In genomic region chr17:28854377-28854776, GRCm38 (mm10) we compare ENCODE assay signal across 29 mouse cellular contexts. TPM values are rescaled to one million over a fixed set of nuclear protein-coding genes. Genes with fewer than 3 reads are reported as not detected.
DNase-seq lines count a peak whose midpoint lies in the region; ATAC-seq lines count a peak whose summit lies in the region.
"Had no signal": no experiment of that assay in that cellular context is flagged by ENCODE, and none has a peak within 500 bp of the region (broad histone marks: within the 10 kb centered on the region; RNA-seq: fewer than 3 reads in every experiment).

No protein-coding gene starts in this region.

- peak; percentile 53 for ATAC-seq in granulocyte monocyte progenitor cell, adult 5-6 weeks (replicated peaks; ENCODE audit: poor library complexity, severe bottlenecking)
- peak; percentile 54 for ATAC-seq in megakaryocyte progenitor cell, adult 5-6 weeks (replicated peaks; ENCODE audit: poor library complexity)
- no peak for ATAC-seq in forebrain, embryonic 12.5 days (ENCODE audit: low FRiP score)
- no peak for ATAC-seq in cerebellum, adult (ENCODE audit: insufficient number of reproducible peaks, low FRiP score, low TSS enrichment)
- ATAC-seq: activated CD4-positive, CD25-positive, alpha-beta regulatory T cell, adult 4 months; CD4-positive, CD25-positive, alpha-beta regulatory T cell, adult 4 months; forebrain, embryonic 13.5 days; forebrain, embryonic 15.5 days; forebrain, postnatal 0 days; Patski had no signal

- no peaks in the 10 kb centered on the region; the same call in 1 of the 2 replicates for H3K4me1 ChIP-seq in forebrain, embryonic 12.5 days
- H3K4me1 ChIP-seq: forebrain, embryonic 13.5 days; forebrain, embryonic 15.5 days had no signal

- DNase-seq in 416B (ENCODE audit: low read depth), result peak; percentile 71
- DNase-seq: adrenal gland, adult 8-10 months; adrenal gland, postnatal 36 days; B cell, adult 2 months; cerebellum, adult 11 months; cerebellum, adult 18-20 months; cerebellum, adult 8-10 months; cerebellum, adult 9-11 months; cerebellum, postnatal 14 days; cerebellum, postnatal 36 days; embryo, embryonic 11 days; forebrain, postnatal 0 days had no signal

- H3K27me3 ChIP-seq in forebrain, embryonic 12.5 days, result no peaks in the 10 kb centered on the region
- H3K27me3 ChIP-seq: CH12.LX; embryonic facial prominence, embryonic 13.5 days; embryonic facial prominence, embryonic 15.5 days; forebrain, embryonic 13.5 days; forebrain, embryonic 15.5 days; Patski had no signal

- H3K27ac ChIP-seq in forebrain, embryonic 12.5 days, result no peak overlapping the region
- H3K27ac ChIP-seq: embryonic facial prominence, embryonic 13.5 days; embryonic facial prominence, embryonic 15.5 days; forebrain, embryonic 10.5 days; forebrain, embryonic 13.5 days; forebrain, embryonic 15.5 days had no signal

- peaks cover 7% of the 10 kb centered on the region; the same call in 1 of the 2 replicates for H3K9me3 ChIP-seq in forebrain, embryonic 12.5 days
- H3K9me3 ChIP-seq: embryonic facial prominence, embryonic 15.5 days; forebrain, embryonic 15.5 days; G1E had no signal

- no peaks in the 10 kb centered on the region for H3K36me3 ChIP-seq in forebrain, embryonic 12.5 days (replicated peaks)
- H3K36me3 ChIP-seq: embryonic facial prominence, embryonic 13.5 days; embryonic facial prominence, embryonic 15.5 days; forebrain, embryonic 10.5 days; forebrain, embryonic 15.5 days; G1E had no signal

- no peak overlapping the region for H3K9ac ChIP-seq in forebrain, embryonic 12.5 days
- H3K9ac ChIP-seq: embryonic facial prominence, embryonic 13.5 days; embryonic facial prominence, embryonic 15.5 days; forebrain, embryonic 13.5 days; forebrain, embryonic 15.5 days; forebrain, postnatal 0 days had no signal

- H3K4me3 ChIP-seq in forebrain, embryonic 12.5 days (replicated peaks), result no peak overlapping the region
- H3K4me3 ChIP-seq: embryonic facial prominence, embryonic 13.5 days; embryonic facial prominence, embryonic 15.5 days; erythroblast, embryonic 14.5 days; forebrain, embryonic 10.5 days; forebrain, embryonic 13.5 days; forebrain, embryonic 15.5 days had no signal

- H3K4me2 ChIP-seq in forebrain, embryonic 12.5 days, result no peak overlapping the region
- H3K4me2 ChIP-seq: embryonic facial prominence, embryonic 13.5 days; embryonic facial prominence, embryonic 15.5 days; forebrain, embryonic 13.5 days; forebrain, embryonic 15.5 days had no signal

- WGBS in forebrain, embryonic 12.5 days, result 87% methylated on average over 7 of the region's 7 CpGs

RNA-seq across cellular contexts. Expression of gene Pnpla1, which starts 3.8 kb away (rescaled TPM):
- not detected in 2 replicates for total RNA-seq in granulocyte monocyte progenitor cell, adult 5-6 weeks (2014; fragmentation: Nextera tagmentation)
- total RNA-seq in granulocyte monocyte progenitor cell, adult 5-6 weeks (2017), result under 0.01 and 0.13 TPM in 2 replicates
- 0.02 and 0.10 TPM in 2 replicates for total RNA-seq in megakaryocyte progenitor cell, adult 5-6 weeks (2015)
- 0.14 TPM in 1 of 2 replicates, not detected in the other for total RNA-seq in megakaryocyte progenitor cell, adult 5-6 weeks (2017)
- not detected in 2 replicates for polyA plus RNA-seq in forebrain, embryonic 12.5 days (2016; fragmentation: Nextera tagmentation; extraction: Ambion mirVana)
- total RNA-seq: CH12.LX; common myeloid progenitor, adult 5-6 weeks; forebrain, postnatal 0 days; G1E had no signal
- polyA plus RNA-seq: activated CD4-positive, CD25-positive, alpha-beta regulatory T cell, adult 4 months; CD4-positive, CD25-positive, alpha-beta regulatory T cell, adult 4 months; embryonic facial prominence, embryonic 11.5 days; erythroblast, embryonic 14.5 days; forebrain, embryonic 10.5 days; forebrain, embryonic 13.5 days; forebrain, embryonic 15.5 days; G1E; Patski had no signal

RNA-seq across cellular contexts. Expression of gene Brpf3, which starts 53.5 kb away (rescaled TPM):
- total RNA-seq in granulocyte monocyte progenitor cell, adult 5-6 weeks (2014; fragmentation: Nextera tagmentation), result 30.4 and 39.0 TPM in 2 replicates
- total RNA-seq in granulocyte monocyte progenitor cell, adult 5-6 weeks (2017), result 2.8 and 15.2 TPM in 2 replicates
- 29.5 and 29.9 TPM in 2 replicates for total RNA-seq in megakaryocyte progenitor cell, adult 5-6 weeks (2015)
- total RNA-seq in megakaryocyte progenitor cell, adult 5-6 weeks (2017), result 3.4 and 3.9 TPM in 2 replicates
- polyA plus RNA-seq in forebrain, embryonic 12.5 days (2016; fragmentation: Nextera tagmentation; extraction: Ambion mirVana), result 14.4 and 16.2 TPM in 2 replicates

Comparison
In these comparisons a context has a peak if more than half of its experiments do, and no peak if none do; other contexts are left out.
1. ATAC-seq: peak in granulocyte monocyte progenitor cell, adult 5-6 weeks (single experiment) and megakaryocyte progenitor cell, adult 5-6 weeks (single experiment); none in forebrain, embryonic 12.5 days (single experiment) and cerebellum, adult (single experiment).